Mouse (Mus musculus) CD4-positive helper T cell, adult 2 months (primary cell): Measurements from ENCODE around the gene Caap1.

Experiments used
- DNase-seq: peaks from one replicate; pipeline ENCODE4 v3.0.0-alpha.2; 2012; ENCODE audit warnings: low read depth, missing footprints, low spot score

Caap1 gene

DNA sequence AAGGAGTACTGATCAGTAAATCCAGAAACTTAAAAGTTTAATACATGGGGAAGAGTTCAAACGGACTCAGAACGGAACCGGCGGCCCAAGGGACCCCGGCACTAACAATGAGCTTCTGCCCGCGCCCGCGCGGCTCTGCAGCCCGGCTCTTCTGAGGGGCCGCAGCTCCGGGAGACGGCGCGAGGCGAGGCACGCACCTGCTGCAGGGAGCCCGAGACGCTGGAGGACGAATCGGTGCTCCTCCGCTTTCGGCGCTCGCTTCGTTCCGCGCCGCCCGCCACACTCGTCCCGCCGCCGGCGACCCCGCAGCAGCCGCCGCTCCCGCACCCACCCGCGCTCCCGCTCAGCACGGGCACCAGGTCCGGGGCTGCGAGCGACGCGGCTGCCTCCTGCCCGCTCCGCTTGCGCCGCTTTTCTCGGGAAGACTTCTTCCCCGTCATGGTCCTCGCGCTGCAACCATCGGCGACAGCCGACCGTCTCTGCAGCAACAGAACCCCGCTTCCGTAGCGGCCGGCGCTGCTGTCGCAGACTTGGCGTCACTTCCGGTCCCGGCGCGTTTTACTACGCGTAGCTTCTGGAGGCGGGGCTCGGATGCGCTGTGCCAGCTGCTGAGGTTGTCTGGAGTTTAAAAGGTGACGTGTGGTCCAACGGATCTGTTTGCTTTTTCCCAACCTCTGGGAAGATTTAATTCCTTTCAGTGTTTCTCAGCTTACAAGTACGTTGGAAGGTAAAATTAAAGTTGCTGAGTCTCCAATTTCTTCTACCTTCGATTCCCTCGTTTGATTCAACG, at the start of gene Caap1, which contains the start of gene Gm10306:
TSS of gene Caap1 (minus strand) at position 532 of the 790 bp plus-strand sequence.
TSS of gene Gm10306 (plus strand) at position 282 of the 790 bp plus-strand sequence.
- DNase-seq: peak; percentile 95

DNA sequence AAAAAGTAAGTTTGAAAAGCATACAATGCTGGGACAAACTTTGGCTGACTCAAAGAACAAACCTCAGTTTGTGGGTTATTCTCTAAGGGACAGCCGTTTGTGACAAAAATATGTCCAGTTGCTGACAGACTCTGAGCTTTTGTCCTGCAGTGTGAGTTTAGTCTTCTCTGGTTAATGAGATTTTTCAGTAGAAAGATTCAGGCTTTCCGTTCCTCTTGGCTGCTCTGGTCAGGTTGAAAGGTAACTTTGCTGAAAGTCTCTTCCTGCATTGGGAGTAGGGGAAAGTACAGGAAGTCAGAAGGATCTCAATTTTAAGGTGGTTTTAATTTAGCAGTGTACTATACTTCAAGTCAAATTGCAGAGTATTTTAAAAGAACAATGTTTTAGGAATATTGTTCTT, 49.0 kb upstream of the Caap1 start:
- DNase-seq: no peak

DNA sequence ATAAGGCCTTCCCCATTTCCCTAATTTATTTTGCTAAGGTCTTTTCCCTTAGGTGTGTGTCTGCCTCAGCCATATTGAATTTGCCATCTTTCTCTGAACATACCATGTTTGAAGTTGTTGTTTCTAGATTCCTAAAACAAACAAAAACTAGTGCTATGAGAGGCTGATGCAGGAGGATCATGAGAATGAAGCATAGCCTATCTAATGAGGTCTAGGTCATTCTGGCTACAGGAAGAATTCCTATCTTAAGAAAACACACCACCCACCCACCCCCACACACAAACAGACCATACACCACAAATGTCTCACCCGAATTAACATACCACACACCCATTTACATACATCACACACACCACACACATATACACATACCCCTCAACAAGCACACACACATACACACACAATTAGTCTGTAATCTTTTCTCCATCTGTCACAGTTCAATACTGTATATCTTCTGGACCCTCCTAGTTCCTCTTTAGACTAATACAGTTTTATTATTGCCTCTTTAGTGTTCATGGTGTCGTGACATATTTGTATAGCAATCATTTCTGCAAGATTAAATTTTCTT, 47.9 kb upstream of the Caap1 start:
- no peak for DNase-seq

DNA sequence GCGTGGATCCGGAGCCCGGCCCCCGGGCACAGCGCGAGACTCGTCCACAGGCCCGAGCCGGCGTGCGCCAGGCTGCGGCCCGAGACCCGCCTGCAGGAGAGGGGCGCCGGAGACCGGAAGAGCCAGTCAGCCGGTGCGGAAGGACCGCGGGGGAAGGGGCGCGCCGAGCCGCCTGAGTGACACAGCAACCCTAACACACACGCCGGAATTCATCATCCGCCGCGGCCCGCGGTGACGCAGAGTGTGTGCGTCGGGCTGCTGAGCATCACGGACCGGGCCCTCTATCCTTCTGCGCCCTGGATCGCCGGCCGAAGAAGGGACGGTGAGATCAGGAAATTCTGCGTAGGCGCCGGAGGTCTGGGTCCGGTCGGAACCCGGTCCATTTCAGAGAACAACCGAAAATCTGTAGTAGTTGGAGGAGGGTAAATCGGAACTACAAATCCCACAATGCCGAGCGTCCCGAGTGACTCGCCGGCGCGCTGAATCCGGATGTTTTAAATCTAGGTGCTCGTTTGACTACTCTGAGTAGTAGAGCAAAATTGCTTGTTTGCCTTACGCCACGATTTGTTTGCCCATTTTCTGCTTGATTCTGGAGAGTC, 46.5 kb upstream of the Caap1 start, which contains the start of gene Plaa:
TSS of gene Plaa (minus strand) at position 214 of the 599 bp plus-strand sequence.
- DNase-seq: peak; percentile 95

DNA sequence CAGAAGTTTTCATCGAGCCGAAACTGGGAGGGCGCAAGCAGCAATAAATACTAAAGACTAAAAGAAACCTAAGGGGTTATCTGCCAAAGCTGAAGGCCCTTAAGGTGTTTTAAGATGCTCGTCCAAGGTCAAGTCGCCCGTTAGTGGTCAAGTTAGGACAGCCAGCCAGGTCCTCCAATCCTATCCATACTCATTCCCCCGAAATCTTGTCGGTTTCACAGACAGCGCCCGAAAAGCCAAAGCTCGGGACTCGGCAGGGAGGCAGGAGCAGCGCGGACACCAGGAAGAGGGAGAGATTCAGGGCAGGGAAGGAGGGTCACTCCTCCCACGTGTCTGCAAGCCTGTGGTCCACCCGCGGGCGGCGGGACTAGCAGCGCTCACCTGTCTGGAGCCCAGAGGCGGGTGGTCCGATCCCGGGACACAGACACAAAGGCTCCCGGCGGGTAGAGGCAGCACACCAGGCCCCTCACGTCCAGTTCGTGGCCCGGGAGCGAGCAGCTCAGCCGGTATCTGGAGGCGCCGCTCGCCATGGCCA, 46.0 kb upstream of the Caap1 start:
- no peak for DNase-seq

DNA sequence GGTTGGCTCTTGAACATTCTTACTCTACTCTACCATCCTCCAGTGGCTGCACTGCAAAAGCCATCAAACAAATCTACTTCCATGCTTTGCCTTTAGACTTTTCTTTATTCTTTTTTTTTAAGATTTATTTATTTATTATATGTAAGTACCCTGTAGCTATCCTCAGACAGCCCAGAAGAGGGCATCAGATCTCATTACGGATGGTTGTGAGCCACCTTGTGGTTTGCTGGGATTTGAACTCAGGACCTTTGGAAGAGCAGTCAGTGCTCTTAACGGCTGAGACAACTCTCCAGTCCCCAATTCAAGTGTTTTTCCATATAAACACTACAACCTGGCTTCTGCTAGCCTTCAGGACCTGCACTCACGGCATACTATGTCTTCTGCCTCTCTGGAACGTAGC, 44.8 kb upstream of the Caap1 start:
- peak; percentile 47 for DNase-seq

DNA sequence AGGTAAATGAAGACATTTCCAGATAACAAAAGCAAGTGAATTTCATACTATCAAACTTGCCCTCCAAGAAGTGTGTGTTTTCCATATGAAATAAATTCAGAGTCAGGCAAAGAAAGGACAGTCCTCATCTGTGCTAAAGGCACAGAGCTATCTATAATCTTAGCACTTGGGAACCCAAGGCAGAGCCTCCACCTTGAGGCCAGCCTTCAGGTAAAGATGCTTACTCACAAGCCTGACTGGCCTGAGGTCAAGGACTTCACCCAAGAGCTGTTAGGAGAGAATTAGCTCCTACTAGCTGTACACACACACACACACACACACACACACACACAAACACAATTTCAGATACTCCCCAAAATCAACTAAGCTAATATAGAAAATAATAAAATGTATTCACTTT, 36.1 kb upstream of the Caap1 start:
- no peak for DNase-seq

DNA sequence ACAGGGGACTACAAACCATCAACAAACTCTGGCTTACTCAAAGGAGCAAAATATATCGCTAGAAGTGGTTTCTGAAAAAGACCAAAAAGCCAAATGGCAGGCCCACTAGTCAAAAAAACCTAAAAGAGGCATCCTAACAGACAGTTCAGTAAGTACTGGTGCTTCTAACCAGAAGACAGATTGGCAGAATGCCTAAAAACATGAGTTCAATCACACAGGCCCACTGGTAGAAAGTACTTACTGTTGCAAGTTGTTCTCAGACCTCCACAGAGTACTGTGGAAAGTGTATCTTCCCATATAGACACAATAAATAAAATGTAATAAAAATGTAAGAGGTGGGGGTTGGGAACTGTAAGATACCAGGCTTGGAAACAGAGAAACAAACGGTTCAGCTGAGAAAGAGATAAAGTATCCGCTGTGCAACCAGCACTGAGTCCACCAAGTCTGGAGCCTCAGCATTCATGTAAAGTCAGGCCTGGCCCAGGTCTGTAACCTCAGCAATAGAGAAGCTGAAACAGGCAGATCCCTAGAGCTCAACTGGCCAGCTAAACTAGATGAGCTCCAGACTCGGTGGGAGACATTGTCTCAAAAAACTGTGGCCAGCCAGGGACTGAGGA, 35.3 kb upstream of the Caap1 start:
- DNase-seq: no peak

DNA sequence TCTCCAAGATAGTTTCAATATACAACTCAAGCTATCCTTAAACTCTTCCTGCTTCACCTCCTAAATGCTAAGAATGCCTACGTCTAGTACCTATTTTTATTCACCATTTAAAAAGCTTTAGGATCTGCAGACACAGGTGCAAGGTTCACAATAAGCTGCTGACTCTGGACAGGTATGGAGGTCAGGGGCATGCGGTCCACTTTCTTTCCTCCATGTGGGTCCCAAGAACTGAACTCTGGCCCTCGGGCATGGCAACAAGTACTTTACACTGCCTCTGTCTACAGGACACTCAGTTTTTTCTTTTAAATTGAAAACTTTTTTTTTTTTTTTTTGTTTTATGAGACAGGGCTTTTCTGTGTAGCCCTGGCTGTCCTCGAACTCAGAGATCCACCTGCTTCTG, 16.1 kb upstream of the Caap1 start:
- no peak for DNase-seq

DNA sequence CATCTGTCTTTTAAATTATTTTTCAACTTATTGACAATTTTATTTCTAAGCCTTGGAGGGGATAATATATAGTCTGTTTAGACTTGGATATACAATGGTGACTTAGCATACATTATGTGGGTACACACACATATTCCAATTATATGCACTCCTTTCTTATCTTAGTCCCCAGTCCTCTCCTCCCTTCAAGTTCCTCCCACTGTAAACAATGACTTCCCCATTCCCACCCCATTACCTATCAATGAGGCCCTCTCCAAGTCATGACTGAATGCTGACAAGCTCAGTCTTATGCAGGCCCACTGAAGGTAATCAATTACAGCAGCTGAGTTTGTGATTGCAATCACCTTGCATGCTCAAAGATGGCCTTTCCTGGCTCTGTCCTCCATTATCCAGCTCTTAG, 7.7 kb upstream of the Caap1 start:
- no peak for DNase-seq

DNA sequence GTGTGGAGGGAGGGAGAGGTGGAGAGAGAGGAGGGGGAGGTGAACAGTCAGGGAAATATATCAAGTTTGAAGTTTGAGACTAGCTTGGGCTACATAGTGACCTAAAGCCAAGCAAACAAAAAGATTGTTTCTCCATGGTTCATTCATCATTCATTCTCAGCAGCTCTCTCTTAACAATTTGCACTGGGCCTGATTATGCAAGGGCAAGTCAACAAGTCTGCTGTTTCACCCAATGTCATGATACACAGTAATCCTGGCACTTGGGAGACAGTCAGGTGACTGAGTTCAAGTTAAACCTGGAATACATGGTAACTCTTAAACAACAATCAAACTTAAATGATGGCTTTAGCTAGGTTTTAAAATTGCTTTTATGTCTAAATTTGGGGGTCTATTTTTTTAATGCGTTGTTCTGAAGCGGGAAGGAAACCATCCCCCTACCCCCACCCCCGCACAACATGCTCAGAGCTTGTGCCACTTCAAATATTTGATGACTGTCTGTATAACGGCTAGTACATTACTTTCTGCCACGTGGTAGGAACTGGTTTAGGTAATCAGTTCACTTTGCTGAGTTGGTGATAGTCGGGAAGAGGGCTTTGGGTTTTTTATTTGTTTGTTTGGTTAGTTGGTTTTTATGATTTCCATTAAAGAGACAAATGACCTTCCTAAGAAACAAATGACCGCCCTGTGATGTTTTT, 5.5 kb upstream of the Caap1 start:
- DNase-seq: no peak

DNA sequence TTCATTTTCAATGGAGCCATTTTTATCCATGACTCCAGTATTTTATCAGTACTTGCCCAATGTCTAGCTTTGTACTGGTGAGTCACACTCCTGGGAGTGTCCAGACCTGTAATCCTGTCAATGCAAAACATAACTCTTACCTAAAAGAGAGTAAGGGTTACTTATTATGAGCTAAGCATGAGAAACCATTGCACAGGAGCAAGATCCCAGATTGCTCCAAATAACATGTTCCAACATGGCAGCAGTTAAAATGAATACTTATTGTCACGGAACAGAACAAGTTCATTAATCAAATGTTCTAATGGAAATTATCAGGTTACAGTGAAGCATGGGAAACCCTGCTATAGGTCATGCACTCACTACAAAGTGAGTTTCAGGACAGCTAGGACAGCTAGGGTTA, 3.7 kb upstream of the Caap1 start:
- DNase-seq: no peak

DNA sequence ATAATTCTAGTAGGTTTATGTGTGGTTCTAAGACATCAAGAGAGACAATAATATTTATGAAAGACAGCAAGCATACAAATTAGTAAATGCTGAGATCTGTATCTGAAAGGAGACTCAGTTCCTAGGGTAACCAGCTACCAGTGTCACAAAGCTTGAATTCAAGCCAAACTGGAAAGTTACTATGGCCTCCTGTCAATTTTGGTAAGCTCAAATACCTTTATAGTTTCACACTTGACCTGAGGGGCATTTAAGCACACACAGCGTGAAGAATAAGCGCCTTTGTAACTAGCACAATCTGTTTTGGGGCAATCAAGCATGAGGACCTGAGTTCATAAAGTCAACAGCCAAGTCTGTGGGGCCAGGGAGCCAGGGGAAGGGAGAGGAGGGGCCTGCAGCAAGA, 2.7 kb upstream of the Caap1 start:
- DNase-seq: no peak

DNA sequence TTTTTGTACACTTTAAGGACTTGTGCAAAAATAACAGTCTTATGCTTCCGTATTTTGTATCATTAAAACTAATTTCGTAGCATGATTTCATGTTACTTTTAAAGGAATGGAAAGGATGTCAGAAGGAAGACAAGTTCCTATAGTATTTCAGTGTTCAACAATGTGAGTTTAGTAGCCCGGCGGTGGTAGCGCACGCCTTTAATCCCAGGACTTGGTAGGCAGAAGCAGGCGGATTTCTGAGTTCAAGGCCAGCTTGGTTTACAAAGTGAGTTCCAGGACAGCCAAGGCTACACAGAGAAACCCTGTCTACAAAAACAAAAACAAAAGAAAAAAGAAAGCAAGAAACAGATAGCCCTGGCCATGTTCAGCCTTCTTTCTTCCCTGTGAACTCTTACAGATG, 549 bp upstream of the Caap1 start:
- no peak for DNase-seq

DNA sequence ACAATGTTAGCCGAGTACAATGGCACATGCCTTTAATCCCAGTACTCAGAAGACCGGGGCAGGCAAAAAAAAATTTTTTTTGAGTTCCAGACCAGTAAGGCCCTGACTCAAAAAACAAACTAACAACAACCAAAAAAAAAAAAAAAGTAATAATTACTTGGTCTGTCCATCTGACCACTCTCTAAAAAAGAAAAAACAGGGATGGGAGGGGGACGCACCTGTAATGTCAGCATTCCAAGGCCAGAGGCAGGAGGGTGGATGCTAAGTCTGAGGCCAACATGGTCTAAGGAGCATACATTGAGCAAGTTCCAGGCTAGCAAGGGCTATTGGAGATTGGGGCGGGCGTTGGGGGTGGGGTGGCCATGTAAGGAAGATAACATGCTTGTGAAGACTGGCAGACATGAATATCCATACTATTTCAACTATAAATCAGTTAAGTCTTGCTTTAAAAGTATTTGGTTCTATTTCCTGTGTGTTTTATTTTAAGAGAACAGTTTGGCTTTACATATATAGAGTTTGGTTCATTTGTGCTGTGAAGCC, 1.6 kb downstream of the Caap1 start:
- no peak for DNase-seq

DNA sequence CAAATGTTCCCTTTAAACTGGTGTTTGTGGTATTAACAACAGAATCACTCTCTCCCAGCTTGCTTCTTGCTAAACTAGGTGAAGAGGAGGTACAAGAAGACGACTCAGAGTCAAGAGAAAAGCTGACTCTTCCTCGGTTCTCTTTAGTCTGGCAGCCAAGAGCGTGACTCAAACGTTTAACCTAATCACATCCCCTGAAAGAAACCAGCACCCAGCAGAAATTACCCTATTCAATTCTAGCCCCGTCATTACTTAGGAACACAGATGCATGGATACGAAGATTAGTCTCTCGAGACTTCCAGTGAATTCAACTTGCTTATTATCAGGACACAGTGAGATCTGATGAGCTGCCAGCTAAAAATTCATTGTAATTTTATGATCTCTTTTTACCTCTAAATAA, 12.3 kb downstream of the Caap1 start:
- no peak for DNase-seq

DNA sequence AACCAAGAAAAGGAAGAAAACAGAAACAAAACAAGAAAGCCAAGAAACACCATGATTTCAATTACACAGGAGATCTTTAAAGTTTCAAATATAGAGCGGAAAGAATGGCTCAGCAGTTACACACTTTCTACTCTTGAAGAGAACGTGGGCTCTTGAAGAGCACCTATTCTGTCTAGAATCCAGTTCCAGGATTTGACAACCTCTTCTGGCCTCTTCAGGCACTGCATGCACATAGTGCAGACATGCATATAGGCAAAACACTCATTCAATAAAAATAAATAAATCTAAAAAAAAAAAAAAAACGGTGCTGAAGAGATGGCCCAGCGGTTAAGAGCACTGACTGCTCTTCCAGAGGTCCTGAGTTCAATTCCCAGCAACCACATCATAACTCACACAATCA, 13.6 kb downstream of the Caap1 start:
- DNase-seq: no peak

DNA sequence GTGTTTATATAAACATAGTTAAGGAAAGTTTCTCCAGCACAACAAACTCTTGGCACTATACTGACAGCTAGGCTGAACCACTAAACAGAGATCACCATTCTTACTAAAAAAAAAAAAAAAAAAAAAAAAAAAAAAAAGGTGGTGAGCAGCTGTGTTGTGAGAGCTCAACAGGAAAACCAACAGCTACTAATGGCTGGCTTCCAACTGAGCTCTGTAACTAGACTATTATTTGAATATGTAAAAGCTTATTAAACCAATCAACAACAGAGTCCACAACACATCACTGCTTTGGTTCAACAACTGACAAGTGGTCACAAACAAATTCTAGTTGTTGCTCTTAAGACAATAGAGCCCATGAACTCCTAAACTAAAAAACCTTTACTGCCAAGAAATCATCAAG, 23.4 kb downstream of the Caap1 start:
- no peak for DNase-seq

DNA sequence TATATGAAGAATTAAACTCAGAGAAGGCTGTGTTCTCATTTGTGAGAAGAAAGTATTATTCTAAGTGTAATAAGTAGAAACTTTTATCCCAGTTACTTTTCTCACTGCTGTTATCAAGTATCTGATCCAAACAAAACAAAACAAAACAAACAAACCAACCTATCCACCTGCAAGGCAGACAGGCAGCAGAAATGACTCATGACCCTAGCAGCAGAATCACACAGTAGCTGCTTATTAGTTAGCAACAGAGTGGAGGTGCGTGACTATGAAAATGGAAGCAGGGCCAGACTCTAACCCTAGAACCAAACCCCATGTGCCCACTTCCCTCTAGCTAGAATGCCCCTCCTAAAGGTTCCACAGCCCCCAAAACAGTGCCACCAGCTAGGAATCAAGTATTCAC, 27.1 kb downstream of the Caap1 start:
- no peak for DNase-seq

DNA sequence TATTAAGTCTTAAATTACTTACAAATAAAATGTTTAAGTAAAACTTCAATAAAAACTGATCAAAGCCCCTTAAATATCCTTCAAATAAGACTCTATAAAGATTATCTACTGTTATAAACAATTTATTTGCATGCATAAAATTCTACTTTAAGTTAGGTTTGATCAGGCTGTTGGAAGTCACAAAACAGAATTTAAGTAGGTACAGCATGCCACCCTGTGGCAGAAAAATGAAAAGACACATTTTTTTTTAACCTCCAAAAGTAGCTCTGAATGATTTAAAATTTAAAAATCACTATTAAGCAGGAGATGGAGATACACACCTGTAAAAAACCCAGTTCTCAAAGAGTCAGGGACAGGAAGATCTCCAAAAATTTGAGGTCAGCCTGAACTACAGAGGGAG, 33.3 kb downstream of the Caap1 start:
- DNase-seq: peak; percentile 10

DNA sequence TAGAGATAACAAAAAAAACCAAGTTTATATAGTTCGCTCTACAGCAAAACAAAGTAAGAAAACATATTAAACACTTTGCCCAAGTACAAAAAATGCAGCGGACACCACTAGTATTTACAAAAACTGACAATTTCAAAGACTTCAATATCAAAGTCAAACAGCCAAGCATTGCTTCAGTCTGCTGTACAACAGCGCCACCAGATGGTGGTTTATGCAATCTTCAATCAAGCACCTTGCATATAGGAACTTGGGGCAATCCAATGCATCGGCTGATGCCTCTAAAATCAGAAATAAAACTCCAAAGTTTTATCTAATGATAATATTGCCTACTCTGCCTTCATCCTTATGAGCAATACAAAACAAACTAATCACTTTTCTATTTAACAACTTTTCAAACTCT, 39.0 kb downstream of the Caap1 start:
- DNase-seq: peak; percentile 45
